Mouse (Mus musculus) limb, embryonic 15.5 days (tissue): ENCODE results near the gene Ccdc73. TPM values are rescaled to one million over a fixed set of nuclear protein-coding genes. Genes with fewer than 3 reads are reported as not detected.
"Not testable (repeated sequence)": the region's sequence is repeated elsewhere in the genome, so short reads cannot be mapped to it uniquely, and the experiment has no call there.

Experiments used
- ATAC-seq: fragments of 200-750 bp; cut with Nextera tagmentation; 2 replicates; pipeline ENCODE4 v1.8.0; 2017; ENCODE audit warnings: low read depth, moderate TSS enrichment; ENCODE audit not compliant: insufficient number of reproducible peaks, low FRiP score, low TSS enrichment
- H3K27ac ChIP-seq: fragments of 300-500 bp; sonication (generic); 2 replicates; pipeline ENCODE4 v1.5.1; 2015; ENCODE audit warnings: moderate library complexity, mild to moderate bottlenecking, inconsistent platforms
- H3K27me3 ChIP-seq: fragments of 300-500 bp; sonication (generic); 2 replicates; pipeline ENCODE4 v1.6.1; 2015; ENCODE audit warnings: inconsistent platforms
- H3K36me3 ChIP-seq: fragments of 300-500 bp; sonication (generic); 2 replicates; pipeline ENCODE4 v1.6.1; 2015; ENCODE audit warnings: inconsistent platforms
- H3K4me1 ChIP-seq: fragments of 300-500 bp; sonication (generic); 2 replicates; pipeline ENCODE4 v1.6.1; 2015; ENCODE audit warnings: inconsistent platforms
- H3K4me2 ChIP-seq: fragments of 300-500 bp; sonication (generic); 2 replicates; pipeline ENCODE4 v1.6.1; 2015; ENCODE audit warnings: mild to moderate bottlenecking, inconsistent platforms
- H3K4me3 ChIP-seq: fragments of 300-500 bp; sonication (generic); 2 replicates; pipeline ENCODE4 v1.5.1; 2015; ENCODE audit warnings: mild to moderate bottlenecking, inconsistent platforms
- H3K9ac ChIP-seq: fragments of 300-500 bp; sonication (generic); 2 replicates; pipeline ENCODE4 v1.6.1; 2015; ENCODE audit warnings: inconsistent platforms
- H3K9me3 ChIP-seq: fragments of 300-500 bp; sonication (generic); 2 replicates; pipeline ENCODE4 v1.6.1; 2016; ENCODE audit warnings: inconsistent platforms
- WGBS: fragments of 180-500 bp; shearing (Covaris S2); methylation state at CpG from one replicate; pipeline ENCODE4 v1.1.7; 2015; 5-methylcytosine and 5-hydroxymethylcytosine counted together
- polyA plus RNA-seq: library from polyadenylated mRNA; unstranded; fragments of >200 nt; fragmentation: Nextera tagmentation; extraction: Ambion mirVana; gene quantifications from 2 replicates; pipeline ENCODE4 v1.2.1, GENCODE M21; 2015

The Ccdc73 gene
- polyA plus RNA-seq, 1 experiment from 2014 or later: 5.7 TPM

GRCm38 (mm10) chr2:104887331-104887730, 19.7 kb downstream of the Ccdc73 start:
- not testable (repeated sequence) for H3K4me3 ChIP-seq, H3K4me2 ChIP-seq, H3K4me1 ChIP-seq, H3K9ac ChIP-seq, H3K27ac ChIP-seq, H3K27me3 ChIP-seq, H3K36me3 ChIP-seq, H3K9me3 ChIP-seq, ATAC-seq
- WGBS: 45% methylated on average over 2 of the region's 2 CpGs

GRCm38 (mm10) chr2:104887882-104888566, 20.4 kb downstream of the Ccdc73 start:
- no peak for ATAC-seq

GRCm38 (mm10) chr2:104899975-104900374, 32.4 kb downstream of the Ccdc73 start:
- Histone ChIP-seq H3K4me2 (no peak overlapping the region), H3K4me3 (no peak overlapping the region), H3K36me3 (no peaks in the 10 kb centered on the region), H3K27me3 (no peaks in the 10 kb centered on the region), H3K27ac (no peak overlapping the region), H3K4me1 (no peaks in the 10 kb centered on the region), H3K9ac (no peak overlapping the region), H3K9me3 (no peaks in the 10 kb centered on the region)
- 90% methylated on average over 2 of the region's 2 CpGs for whole genome bisulfite sequencing
- no peak for ATAC-seq

More at GRCm38 (mm10) chr2:104887882-104888566, 20.4 kb downstream of the Ccdc73 start:
- Histone ChIP-seq H3K4me3 (no peak overlapping the region), H3K27me3 (no peaks in the 10 kb centered on the region), H3K4me2 (no peak overlapping the region), H3K27ac (no peak overlapping the region), H3K9ac (no peak overlapping the region), H3K36me3 (no peaks in the 10 kb centered on the region), H3K4me1 (no peaks in the 10 kb centered on the region), H3K9me3 (no peaks in the 10 kb centered on the region)
- WGBS: 17% methylated on average over 10 of the region's 10 CpGs

GRCm38 (mm10) chr2:104915709-104916108, 48.1 kb downstream of the Ccdc73 start:
- Histone ChIP-seq H3K9me3 (no peaks in the 10 kb centered on the region), H3K4me2 (no peak overlapping the region), H3K27me3 (no peaks in the 10 kb centered on the region), H3K36me3 (no peaks in the 10 kb centered on the region), H3K9ac (no peak overlapping the region), H3K4me1 (no peaks in the 10 kb centered on the region), H3K4me3 (no peak overlapping the region), H3K27ac (no peak overlapping the region)
- no peak for ATAC-seq
- 76% methylated on average over 3 of the region's 3 CpGs for WGBS

GRCm38 (mm10) chr2:104964492-104964891, 96.9 kb downstream of the Ccdc73 start:
- H3K4me1 ChIP-seq: no peaks in the 10 kb centered on the region
- H3K4me2 ChIP-seq: no peak overlapping the region
- 14% methylated on average over 1 of the region's 1 CpGs for WGBS
- H3K4me3 ChIP-seq: no peak overlapping the region
- no peak for ATAC-seq
- no peaks in the 10 kb centered on the region for H3K36me3 ChIP-seq
- H3K27me3 ChIP-seq: no peaks in the 10 kb centered on the region
- H3K9me3 ChIP-seq: no peaks in the 10 kb centered on the region
- H3K9ac ChIP-seq: no peak overlapping the region
- no peak overlapping the region for H3K27ac ChIP-seq

- H3K36me3 ChIP-seq: no peaks in the 10 kb centered on the region
- ATAC-seq: no peak
- no peak overlapping the region for H3K9ac ChIP-seq
- H3K4me2 ChIP-seq: no peak overlapping the region
- H3K4me1 ChIP-seq: no peaks in the 10 kb centered on the region
- H3K4me3 ChIP-seq: no peak overlapping the region
- H3K27ac ChIP-seq: no peak overlapping the region
- no peaks in the 10 kb centered on the region for H3K9me3 ChIP-seq
- 24% methylated on average over 2 of the region's 2 CpGs for whole genome bisulfite sequencing
- no peaks in the 10 kb centered on the region for H3K27me3 ChIP-seq
Measured at GRCm38 (mm10) chr2:104981712-104982111, 114.1 kb downstream of the Ccdc73 start.

GRCm38 (mm10) chr2:104985796-104986195, 118.2 kb downstream of the Ccdc73 start:
- Histone ChIP-seq H3K36me3 (no peaks in the 10 kb centered on the region), H3K27me3 (no peaks in the 10 kb centered on the region), H3K4me1 (no peaks in the 10 kb centered on the region), H3K9me3 (no peaks in the 10 kb centered on the region), H3K9ac (no peak overlapping the region), H3K27ac (no peak overlapping the region), H3K4me2 (no peak overlapping the region), H3K4me3 (no peak overlapping the region)
- no peak for ATAC-seq
- 67% methylated on average over 3 of the region's 3 CpGs for WGBS

GRCm38 (mm10) chr2:104988974-104989373, 121.4 kb downstream of the Ccdc73 start:
- Histone ChIP-seq H3K4me2 (no peak overlapping the region), H3K27me3 (no peaks in the 10 kb centered on the region), H3K36me3 (peaks cover 3% of the 10 kb centered on the region; the same call in 1 of the 2 replicates), H3K27ac (no peak overlapping the region), H3K9ac (no peak overlapping the region), H3K9me3 (no peaks in the 10 kb centered on the region), H3K4me1 (no peaks in the 10 kb centered on the region), H3K4me3 (no peak overlapping the region)
- ATAC-seq: no peak
- 71% methylated on average over 1 of the region's 1 CpGs for WGBS

GRCm38 (mm10) chr2:104994436-104994835, 126.8 kb downstream of the Ccdc73 start:
- H3K36me3 ChIP-seq: peaks cover 15% of the 10 kb centered on the region
- no peaks in the 10 kb centered on the region for H3K27me3 ChIP-seq
- no peak overlapping the region for H3K4me3 ChIP-seq
- no peak overlapping the region for H3K4me2 ChIP-seq
- ATAC-seq: no peak
- H3K9me3 ChIP-seq: no peaks in the 10 kb centered on the region
- no peak overlapping the region for H3K9ac ChIP-seq
- H3K27ac ChIP-seq: no peak overlapping the region
- WGBS: 29% methylated on average over 2 of the region's 2 CpGs
- no peaks in the 10 kb centered on the region for H3K4me1 ChIP-seq

GRCm38 (mm10) chr2:104996201-104996600, 128.6 kb downstream of the Ccdc73 start:
- no peak overlapping the region for H3K27ac ChIP-seq
- no peak overlapping the region for H3K9ac ChIP-seq
- H3K27me3 ChIP-seq: no peaks in the 10 kb centered on the region
- no peak overlapping the region for H3K4me3 ChIP-seq
- WGBS: 67% methylated on average over 3 of the region's 3 CpGs
- H3K4me2 ChIP-seq: no peak overlapping the region
- no peaks in the 10 kb centered on the region for H3K9me3 ChIP-seq
- no peaks in the 10 kb centered on the region for H3K4me1 ChIP-seq
- ATAC-seq: no peak
- H3K36me3 ChIP-seq: peaks cover 17% of the 10 kb centered on the region

GRCm38 (mm10) chr2:105007236-105007635, 139.6 kb downstream of the Ccdc73 start:
- no peaks in the 10 kb centered on the region for H3K9me3 ChIP-seq

GRCm38 (mm10) chr2:105016192-105016966, 148.8 kb downstream of the Ccdc73 start:
- under 1% methylated on average over 43 of the region's 43 CpGs for WGBS
- ATAC-seq: peak; percentile 78
- H3K4me1 ChIP-seq: peaks cover 6% of the 10 kb centered on the region
- no peaks in the 10 kb centered on the region for H3K9me3 ChIP-seq
- peaks cover 24% of the 10 kb centered on the region for H3K36me3 ChIP-seq
- H3K4me2 ChIP-seq: peak overlapping the region; percentile 51
- peak overlapping the region; percentile 79 for H3K27ac ChIP-seq
- peak overlapping the region; percentile 89 for H3K4me3 ChIP-seq
- H3K9ac ChIP-seq: peak overlapping the region; percentile 90
- no peaks in the 10 kb centered on the region for H3K27me3 ChIP-seq

More at GRCm38 (mm10) chr2:105007236-105007635, 139.6 kb downstream of the Ccdc73 start:
- peaks cover 77% of the 10 kb centered on the region for H3K36me3 ChIP-seq
- H3K9ac ChIP-seq: no peak overlapping the region
- H3K27ac ChIP-seq: no peak overlapping the region
- no peaks in the 10 kb centered on the region for H3K4me1 ChIP-seq
- H3K4me2 ChIP-seq: no peak overlapping the region
- no peaks in the 10 kb centered on the region for H3K27me3 ChIP-seq
- H3K4me3 ChIP-seq: no peak overlapping the region
- no peak for ATAC-seq
